Mouse (Mus musculus) right cerebral cortex, postnatal 10 days (tissue): ENCODE data around the gene Gsta4.
"Not testable (repeated sequence)": the region's sequence is repeated elsewhere in the genome, so short reads cannot be mapped to it uniquely, and the experiment has no call there.

ENCODE experiments used
- DNase-seq, 2 experiments: peaks; one replicate each; pipeline ENCODE4 v3.0.0; 2021; ENCODE audit warnings: low spot score in 2 of 2

Gene Gsta4

DNA sequence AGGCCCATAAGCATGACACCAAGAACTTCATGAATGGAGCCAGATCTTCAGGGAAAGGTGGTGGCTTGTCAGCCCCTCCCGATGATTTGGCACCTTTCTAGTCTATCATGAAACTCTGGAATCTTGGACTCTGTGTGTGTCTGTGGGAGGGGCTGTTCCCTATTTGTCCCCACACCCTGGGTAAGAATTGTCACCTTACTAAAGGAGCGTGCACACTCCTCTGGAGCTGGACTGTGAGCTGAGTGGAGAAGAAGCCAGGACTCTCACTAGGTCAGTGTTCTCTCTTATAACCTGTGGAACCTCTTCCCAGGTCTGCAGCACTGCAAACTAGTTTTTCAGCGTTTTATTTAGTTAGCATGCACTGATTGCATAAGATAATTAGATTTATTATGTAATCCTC lies 47.9 kb downstream of the Gsta4 start, which contains the start of gene Gsta1:
Gene Gsta1 (plus strand): TSS at position 196 of the 400 bp plus-strand sequence.
- DNase-seq = not testable (repeated sequence)

DNA sequence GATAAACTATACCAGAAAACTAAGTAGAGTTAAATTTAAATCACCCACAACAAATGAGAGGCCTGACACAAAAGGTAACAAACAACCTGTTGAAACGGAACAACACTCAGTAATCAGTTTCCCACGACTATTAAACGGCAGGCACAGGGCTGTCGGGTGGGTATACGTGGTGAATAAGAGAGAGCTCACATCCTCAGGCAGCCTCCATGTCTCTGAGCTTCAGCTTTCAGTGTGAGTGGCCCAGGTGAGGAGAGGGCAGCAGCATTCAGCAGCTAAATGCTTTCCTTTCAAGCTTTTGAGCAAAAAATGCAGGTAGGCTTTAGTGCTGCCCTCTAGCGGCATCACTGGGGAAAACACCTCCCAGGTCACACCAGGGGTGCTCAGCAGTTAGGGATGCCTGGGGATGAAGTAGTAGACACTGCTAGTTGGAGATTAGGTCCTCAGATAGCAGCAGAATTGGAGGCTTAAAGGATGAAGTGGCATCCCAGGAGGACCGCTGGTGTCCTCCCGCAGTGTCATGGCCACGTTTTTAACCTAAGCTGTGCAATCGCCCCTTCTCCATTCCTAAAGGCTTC lies 50.6 kb downstream of the Gsta4 start:
- not testable (repeated sequence) for DNase-seq

DNA sequence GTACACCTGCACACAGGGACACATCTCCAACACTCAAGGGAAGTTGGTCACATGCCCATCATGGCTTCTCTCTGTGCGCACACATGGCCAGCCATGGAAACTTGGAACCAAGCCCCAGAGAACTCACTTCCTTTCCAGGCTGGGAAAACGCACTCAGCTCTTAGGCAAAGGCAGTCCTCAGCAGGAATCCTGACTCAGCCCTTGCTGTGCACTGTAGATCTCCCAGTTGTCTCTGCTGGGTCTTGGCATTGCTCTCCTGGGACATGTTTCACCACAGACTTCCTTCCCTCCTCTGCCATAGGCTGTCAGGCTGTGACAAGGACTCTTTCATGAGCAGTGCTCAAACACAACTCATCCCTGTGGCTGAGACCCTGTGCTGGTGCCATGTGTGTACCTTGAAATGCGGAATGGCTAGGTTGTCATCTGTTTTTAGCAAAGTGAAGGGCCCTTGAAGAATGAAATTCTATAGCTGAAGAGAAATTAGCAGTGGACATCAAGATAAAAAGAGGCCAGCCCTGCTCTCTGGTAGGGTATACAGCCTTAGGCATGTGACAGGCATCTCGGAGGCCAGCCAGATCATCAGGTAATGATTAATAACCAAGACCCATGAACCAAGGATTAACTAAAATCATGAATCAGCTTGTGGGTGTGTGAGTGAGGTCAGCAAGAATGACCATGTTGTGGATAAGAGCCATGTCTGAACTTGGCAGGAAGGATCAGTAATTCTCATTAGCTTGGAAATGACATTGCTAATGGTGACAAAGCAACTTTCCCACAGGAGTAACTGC lies 73.3 kb downstream of the Gsta4 start:
- not testable (repeated sequence) for DNase-seq

DNA sequence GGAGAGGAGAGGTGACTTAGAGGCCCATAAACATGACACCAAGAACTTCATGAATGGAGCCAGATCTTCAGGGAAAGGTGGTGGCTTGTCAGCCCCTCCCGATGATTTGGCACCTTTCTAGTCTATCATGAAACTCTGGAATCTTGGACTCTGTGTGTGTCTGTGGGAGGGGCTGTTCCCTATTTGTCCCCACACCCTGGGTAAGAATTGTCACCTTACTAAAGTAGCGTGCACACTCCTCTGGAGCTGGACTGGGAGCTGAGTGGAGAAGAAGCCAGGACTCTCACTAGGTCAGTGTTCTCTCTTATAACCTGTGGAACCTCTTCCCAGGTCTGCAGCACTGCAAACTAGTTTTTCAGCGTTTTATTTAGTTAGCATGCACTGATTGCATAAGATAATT lies 74.3 kb downstream of the Gsta4 start, which contains the start of gene Gm3776:
Gene Gm3776 (plus strand): TSS at position 216 of the 400 bp plus-strand sequence.
- not testable (repeated sequence) for DNase-seq
